Mouse (Mus musculus): ENCODE results near the gene BC035044. TPM values are rescaled to one million over a fixed set of nuclear protein-coding genes. Genes with fewer than 3 reads are reported as not detected.
"Not testable (repeated sequence)": the region's sequence is repeated elsewhere in the genome, so short reads cannot be mapped to it uniquely, and the experiment has no call there.

The BC035044 gene
- total RNA-seq, 2 experiments from 2014 or later: not detected

DNA sequence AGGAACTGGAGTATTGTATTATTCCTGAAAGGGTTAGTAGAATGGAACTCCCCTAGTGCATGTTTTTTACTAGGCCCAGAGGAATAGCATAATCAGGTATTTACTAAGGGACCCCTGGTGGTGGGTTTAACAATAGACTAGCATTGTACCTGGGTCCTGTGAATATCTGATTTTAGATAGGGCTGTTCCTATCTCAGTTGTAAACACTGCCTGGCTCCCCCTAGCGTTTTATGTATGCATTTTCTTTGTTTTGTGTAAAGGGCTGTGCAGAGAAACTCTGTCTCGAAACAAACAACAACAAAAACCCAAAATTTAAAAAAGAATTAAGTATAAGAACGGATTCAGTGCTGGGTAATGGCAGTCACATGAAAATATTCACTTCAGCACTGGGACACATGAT lies 83.9 kb downstream of the BC035044 start:
- intact Hi-C loops (cut with DNase I): no loop called here
- DNase-seq: no peak
- TF ChIP-seq CTCF (IDR thresholded peaks at IDR 0.05): peak; percentile 53
- Histone ChIP-seq H3K27ac (no peak overlapping the region), H3K4me3 (no peak overlapping the region)

DNA sequence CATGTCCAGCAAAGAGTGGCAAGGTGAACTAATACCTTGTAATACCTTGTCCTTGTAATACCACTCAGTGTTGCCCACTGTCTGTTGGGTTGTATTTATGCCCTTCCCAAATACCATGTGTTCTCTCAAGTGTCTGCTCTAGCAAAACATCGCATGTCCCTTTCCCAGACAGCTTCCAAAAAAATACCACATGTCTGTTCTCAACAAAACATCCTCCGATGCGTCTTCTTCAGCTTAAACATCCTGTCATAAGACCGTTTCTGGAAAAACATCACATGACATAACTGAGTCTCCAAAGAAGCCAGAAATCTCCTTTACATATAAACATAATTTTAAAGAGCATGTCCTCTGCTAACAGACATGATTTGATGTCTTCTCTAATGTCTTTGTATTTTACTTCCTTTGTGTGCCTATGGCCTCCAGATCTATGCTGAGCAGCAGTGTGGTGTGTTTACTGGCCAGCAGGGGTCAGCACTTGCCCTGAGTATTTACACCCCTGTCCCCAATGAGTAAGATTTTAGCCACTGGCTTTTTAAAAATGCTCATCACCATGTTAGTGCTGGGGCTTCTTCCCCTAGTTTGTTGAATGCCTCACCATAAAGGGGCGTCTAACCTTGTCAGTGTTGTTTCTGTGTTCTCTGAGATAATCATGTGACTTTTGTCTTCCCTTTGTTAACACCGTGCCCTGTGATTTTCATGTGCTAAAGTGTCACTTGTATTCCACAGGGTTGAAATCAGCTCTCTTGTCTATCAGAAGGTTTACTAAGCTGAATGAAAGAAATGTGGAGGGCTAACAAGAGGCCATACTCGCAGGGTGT lies 85.9 kb downstream of the BC035044 start:
- peak; percentile 68 for TF ChIP-seq CTCF (IDR thresholded peaks at IDR 0.05)
- peak; percentile 62 for DNase-seq
- H3K4me3 ChIP-seq; intact Hi-C loops (cut with DNase I); H3K27ac ChIP-seq: not testable (repeated sequence)

DNA sequence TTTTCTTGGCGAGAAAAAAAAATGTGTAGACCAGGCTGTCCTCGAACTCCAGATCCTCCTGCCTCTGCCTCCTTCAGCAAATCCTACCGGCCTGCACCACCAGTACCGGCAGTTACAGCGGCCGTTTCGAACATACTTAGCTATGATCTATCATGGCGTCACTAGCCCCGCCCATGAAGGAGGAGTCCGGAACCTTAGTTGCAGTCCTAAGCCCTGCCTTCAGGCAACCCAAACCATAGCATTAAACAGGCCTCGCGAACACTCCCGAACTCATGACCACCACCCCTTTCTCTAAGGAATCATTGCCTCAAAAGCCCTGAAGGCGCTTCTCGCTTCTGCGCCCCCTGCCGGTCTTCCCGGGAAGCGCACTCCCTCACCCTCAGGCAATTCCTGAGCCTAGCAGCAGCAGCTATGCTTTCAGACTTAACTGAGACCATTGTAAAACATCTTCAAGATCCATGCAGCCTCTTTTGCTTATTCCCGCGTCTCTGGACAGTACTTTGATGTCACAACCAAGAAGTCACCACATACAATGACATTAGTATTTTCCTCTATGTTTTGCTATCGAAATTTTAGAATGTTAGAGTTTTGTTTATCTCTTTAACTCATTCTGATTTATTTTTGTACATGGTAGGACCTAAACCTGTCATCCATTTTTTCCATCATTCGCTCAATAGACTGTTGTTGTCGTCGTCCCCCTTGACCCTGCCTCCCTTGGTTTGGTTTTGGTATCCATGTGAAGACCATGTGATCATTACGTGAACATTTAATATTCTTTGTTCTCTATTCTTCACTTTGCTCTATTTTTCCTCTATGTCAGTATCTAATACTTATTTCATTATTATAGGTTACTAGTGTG lies 87.7 kb downstream of the BC035044 start:
- peak overlapping the region; percentile 56; the same call in 1 of the 2 replicates for H3K27ac ChIP-seq
- peak overlapping the region; percentile 68 for H3K4me3 ChIP-seq
- peak; percentile 94 for TF ChIP-seq CTCF (IDR thresholded peaks at IDR 0.05)
- intact Hi-C loops (cut with DNase I): loop anchor here (1.0 to 2.0 kb wide), 2 partner anchors 36 to 39 kb away; no protein-coding TSS in a partner anchor
- peak; percentile 94 for DNase-seq

DNA sequence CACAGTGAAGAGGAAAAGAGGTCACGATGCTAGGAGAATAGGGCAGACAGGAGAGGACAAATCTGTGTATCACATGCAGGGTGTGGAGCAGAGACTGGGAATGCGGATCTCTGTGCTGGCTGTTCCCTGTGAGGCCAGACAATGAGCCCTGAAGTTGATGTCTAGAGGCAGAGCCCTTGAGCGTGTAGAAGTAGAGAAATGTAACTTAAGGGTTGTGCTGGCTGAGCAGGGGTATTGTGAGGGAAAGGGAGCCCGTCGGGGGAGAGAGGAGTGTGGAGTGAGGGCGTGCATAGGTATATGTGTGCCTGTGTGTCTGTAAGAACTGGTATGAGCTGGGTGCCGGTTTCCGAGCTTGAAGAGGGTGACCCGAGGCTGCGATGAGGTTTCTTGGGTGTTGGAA lies 88.4 kb downstream of the BC035044 start:
- Histone ChIP-seq H3K4me3 (peak overlapping the region; percentile 68), H3K27ac (peak overlapping the region; percentile 25)
- no peak for TF ChIP-seq CTCF (IDR thresholded peaks at IDR 0.05)
- DNase-seq: no peak
- intact Hi-C loops (cut with DNase I): loop anchor here (1.0 to 2.0 kb wide), 2 partner anchors 36 to 38 kb away; no protein-coding TSS in a partner anchor

DNA sequence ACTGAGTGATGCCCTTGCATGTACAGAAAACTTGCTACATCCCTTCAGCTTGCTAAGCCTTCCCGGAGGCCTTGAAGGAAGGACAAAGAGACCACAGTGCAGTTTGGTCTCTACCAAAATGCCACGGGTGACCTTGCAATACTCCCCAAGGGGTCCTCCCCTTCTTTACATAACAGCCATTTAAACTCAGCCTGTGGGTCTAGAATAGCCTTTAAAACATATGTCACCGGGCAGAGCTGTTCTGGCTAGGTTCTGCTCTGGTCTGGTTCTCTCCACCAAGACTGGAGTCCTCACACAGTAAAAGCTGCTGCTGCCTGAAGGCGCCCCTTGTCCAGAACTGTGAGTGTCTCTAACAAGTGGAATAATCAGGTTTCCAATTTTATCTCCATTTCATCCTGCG lies 90.2 kb downstream of the BC035044 start:
- intact Hi-C loops (cut with DNase I); DNase-seq; H3K27ac ChIP-seq; H3K4me3 ChIP-seq: not testable (repeated sequence)

DNA sequence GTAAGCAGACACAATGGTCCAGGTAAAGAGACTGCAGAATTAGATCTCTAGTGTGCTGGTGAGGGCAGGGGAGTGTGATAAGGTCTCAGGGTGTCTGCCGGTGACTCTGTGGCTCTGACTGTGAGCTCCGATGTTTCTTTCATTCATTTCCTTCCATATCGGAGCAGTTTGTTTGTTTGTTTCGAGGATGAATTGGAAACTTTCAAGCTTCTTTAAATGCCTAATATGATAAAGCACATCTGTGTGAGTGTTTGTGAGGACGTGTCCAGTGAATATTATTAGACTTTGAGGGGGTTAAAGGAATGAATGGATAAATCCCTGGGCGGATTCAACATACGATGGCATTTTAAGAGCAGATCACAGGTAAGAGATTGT lies 91.0 kb downstream of the BC035044 start:
- intact Hi-C loops (cut with DNase I): no loop called here
- TF ChIP-seq CTCF (IDR thresholded peaks at IDR 0.05): no peak
- DNase-seq: no peak
- peak overlapping the region; percentile 88 for H3K4me3 ChIP-seq
- peak overlapping the region; percentile 92 for H3K27ac ChIP-seq

DNA sequence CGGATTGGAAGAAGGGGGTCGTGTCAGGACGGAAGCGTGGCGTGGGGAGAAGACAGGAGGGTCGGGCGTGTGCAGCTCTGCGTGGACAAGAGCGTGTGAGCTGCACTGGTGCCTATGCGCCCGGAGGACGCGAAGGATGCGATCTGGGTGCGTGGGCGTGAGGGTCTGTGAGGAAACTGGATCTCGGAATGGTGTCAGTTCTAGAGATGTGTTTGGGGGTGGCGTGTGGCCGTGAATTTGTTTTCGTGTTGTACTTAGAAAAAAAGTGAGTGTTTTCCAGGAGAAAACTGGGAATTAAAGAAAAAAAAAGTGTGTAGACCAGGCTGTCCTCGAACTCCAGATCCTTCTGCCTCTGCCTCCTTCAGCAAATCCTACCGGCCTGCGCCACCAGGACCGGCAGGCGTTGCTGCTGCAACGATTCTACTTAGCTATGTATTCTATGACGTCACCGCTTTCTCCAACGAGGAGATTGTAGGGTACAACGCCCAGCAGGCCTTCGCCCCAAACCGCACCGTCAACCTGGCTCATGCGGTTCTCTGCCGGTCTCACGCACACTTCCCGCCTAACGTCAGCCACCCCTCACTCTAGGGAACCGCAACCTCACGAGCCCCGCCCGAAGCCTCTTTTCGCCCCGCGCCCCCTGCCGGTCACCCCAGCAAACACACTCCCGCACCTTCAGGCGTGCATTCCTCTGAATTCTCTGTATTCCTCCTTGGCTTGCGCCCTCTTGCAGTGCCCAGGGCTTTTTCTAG lies 91.6 kb downstream of the BC035044 start:
- intact Hi-C loops (cut with DNase I): not testable (repeated sequence)
- TF ChIP-seq CTCF (IDR thresholded peaks at IDR 0.05): peak; percentile 75
- H3K27ac ChIP-seq: peak overlapping the region; percentile 92
- peak; percentile 76 for DNase-seq
- H3K4me3 ChIP-seq: peak overlapping the region; percentile 88

Small RNA genes lying within 50 kb of the gene (microRNA-seq; reads per million reads assigned to microRNA genes)
- gene Gm27336: not detected

Other genes with a start within 250 kb of the BC035044 start
- gene Clec2h, start 228.7 kb downstream of the BC035044 start, total RNA-seq (2021): not detected
- not detected for gene Klrb1, start 168.1 kb downstream of the BC035044 start, total RNA-seq (2021)
- gene Klrb1c, start 101.9 kb downstream of the BC035044 start, total RNA-seq (2021): not detected
- gene Gm44511, start 64.8 kb downstream of the BC035044 start, total RNA-seq (2021): not detected
- not detected for gene Klrb1b, start 64.8 kb downstream of the BC035044 start, total RNA-seq (2021)
- gene Clec2i, start 3.5 kb downstream of the BC035044 start, total RNA-seq (2021): not detected
- 1 to 10 TPM; 3.5 to 4.6 TPM for gene Clec2g, start 43.3 kb upstream of the BC035044 start, total RNA-seq (2021)
- not detected for gene Klrb1f, start 154.8 kb upstream of the BC035044 start, total RNA-seq (2021)
- gene Clec2e, start 209.8 kb upstream of the BC035044 start, total RNA-seq (2021): under 1 TPM; 0.11 to 0.23 TPM

Data from gastrocnemius, adult 2 months (tissue).